Mouse (Mus musculus) fibroblast of lung, adult 2 months (primary cell): Measurements from ENCODE around the gene Focad.

Experiments used
- DNase-seq: peaks from one replicate; pipeline ENCODE4 v3.0.0-alpha.2; 2011; ENCODE audit warnings: low read depth

Focad gene

DNA sequence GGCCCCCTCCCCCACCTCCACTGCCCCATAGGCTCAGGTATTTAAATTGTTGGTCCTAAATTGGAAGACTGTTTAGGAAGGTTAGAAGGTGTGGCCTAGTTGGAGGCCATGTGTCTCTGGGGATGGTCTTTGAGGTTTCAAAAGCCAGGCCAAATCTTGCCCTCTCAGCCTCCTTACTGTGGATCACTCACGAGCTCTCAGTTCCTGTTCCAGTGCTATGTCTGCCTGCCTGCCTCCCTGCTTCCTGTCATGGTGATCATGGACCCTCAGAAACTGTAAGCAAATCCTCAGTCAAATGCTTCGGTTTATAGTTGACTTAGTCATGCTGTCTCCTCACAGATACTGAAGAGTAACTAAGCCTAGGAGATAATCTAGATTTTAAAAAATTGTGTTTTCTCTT, 364.2 kb downstream of the Focad start:
- no peak for DNase-seq
